Mouse (Mus musculus) bone marrow macrophage, adult 2 months (primary cell): ENCODE measurements at regions not wholly inside any gene's neighbourhood (a gene's known extent, or its start where the extent isn't known, plus 50 kb on each side); places are given as distances from the start of the nearest gene placed in this dataset.
"Not testable (repeated sequence)": the region's sequence is repeated elsewhere in the genome, so short reads cannot be mapped to it uniquely, and the experiment has no call there.

Source experiments
- H3K27ac ChIP-seq: 2 replicates; pipeline ENCODE4 v1.5.1; 2012; ENCODE audit warnings: low read depth, low read length; ENCODE audit not compliant: insufficient read depth
- H3K4me1 ChIP-seq: 2 replicates; pipeline ENCODE4 v1.6.1; 2012; ENCODE audit warnings: low read length; ENCODE audit not compliant: control insufficient read depth, insufficient read depth
- H3K4me3 ChIP-seq: 2 replicates; pipeline ENCODE4 v1.5.1; 2012; ENCODE audit warnings: mild to moderate bottlenecking, low read length, moderate library complexity; ENCODE audit not compliant: insufficient read depth
- CTCF ChIP-seq: IDR thresholded peaks from 2 replicates; pipeline ENCODE4 v1.5.1; 2012; ENCODE audit warnings: low read depth, mild to moderate bottlenecking, low read length, moderate library complexity
- POLR2A ChIP-seq: IDR thresholded peaks from 2 replicates; pipeline ENCODE4 v1.6.1; 2012; ENCODE audit warnings: mild to moderate bottlenecking, low read depth, low read length, borderline replicate concordance

DNA sequence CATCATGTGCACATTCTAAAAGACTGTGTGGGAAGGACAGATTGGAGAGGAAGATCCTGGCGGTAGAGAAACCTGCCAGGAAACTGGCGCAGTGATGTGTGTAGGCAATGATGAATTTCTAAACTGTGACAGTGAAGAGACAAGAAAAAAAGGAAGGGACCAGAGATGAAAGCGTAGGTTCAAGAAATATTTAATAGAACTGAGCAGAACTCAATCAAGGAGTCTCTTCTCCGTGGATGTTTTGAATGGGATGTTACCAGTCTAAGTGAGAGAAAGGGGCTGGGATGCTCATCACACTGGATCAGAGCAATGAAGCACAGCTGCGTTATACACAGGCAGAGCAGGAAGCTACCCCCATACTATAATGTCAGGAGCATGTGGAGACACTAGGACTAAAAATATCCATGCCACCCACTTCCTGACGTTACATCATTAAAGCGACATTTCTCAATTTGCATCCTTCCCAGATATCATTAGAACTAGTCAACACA lies 119.5 kb upstream of the Usp47 start:
- peaks cover 14% of the 10 kb centered on the region for H3K4me1 ChIP-seq
- TF ChIP-seq POLR2A: no peak
- TF ChIP-seq CTCF: no peak
- H3K27ac ChIP-seq: peak overlapping the region; percentile 2; the same call in 1 of the 2 replicates
- no peak overlapping the region; the same call in 1 of the 2 replicates for H3K4me3 ChIP-seq

DNA sequence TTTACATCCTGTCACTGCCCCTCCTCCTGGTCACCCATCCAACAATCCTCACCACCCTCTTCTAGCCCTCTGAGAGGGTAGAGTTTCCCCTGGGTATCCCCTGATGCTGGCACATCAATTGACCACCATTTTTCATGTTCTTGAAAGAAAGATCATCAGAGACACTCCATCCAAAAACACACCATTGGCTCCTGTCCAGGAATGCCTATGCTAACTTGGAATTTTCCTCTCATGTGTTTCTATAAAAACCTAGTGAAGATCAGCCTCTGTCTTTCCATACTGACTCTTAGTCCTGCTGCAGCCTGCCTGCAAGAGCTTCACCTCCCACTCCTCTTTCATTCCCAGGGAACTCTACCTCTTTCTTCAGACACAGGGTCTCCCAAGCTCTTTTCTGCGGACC lies 117.2 kb upstream of the Galnt18 start:
- Histone ChIP-seq H3K4me1 (0 out of 2 replicates have a peak, but pooled peaks cover 3% of the 10 kb centered on the region), H3K27ac (no peak overlapping the region), H3K4me3 (no peak overlapping the region)
- TF ChIP-seq CTCF (no peak), POLR2A (no peak)

GRCm38 (mm10) chr7:111896255-111896654 lies 116.5 kb upstream of the Galnt18 start:
- Histone ChIP-seq H3K4me1 (0 out of 2 replicates have a peak, but pooled peaks cover 3% of the 10 kb centered on the region), H3K27ac (no peak overlapping the region), H3K4me3 (no peak overlapping the region)
- TF ChIP-seq CTCF (no peak), POLR2A (no peak)

GRCm38 (mm10) chr7:111882991-111883390 lies 103.2 kb upstream of the Galnt18 start:
- Histone ChIP-seq H3K27ac (no peak overlapping the region), H3K4me1 (no peaks in the 10 kb centered on the region), H3K4me3 (no peak overlapping the region)
- no peak for TF ChIP-seq POLR2A
- TF ChIP-seq CTCF: no peak

DNA sequence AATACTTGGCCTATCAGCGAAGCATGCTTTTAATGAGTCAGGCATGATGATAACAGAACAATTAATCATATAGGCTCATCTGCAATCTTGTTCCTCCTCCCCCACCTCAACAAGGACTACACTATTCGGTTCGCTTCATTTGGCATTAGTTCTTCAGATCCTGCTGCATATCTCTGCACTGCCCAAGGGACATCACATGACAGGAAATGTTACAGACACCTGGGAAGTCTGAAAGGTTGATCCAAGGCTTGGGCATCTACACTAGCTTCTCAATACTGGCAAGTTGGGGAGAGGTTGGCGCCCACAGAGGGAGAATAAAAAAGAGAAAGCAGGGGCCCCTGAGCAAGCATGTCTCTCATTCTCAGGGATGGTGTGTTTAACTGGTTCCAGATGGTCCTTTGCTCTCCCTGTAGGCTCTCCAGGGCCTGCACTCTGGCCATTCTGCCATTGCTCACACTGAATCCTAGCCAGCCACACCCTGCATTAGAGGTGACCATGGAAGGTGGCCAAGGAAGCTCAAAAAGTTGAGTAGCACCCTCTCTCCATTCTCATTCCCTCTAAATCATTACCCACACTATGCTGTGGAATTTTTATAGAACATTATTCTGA lies 100.4 kb upstream of the Galnt18 start:
- no peak for TF ChIP-seq POLR2A
- TF ChIP-seq CTCF: no peak
- no peak overlapping the region for H3K4me3 ChIP-seq
- H3K27ac ChIP-seq: no peak overlapping the region
- no peaks in the 10 kb centered on the region for H3K4me1 ChIP-seq

- no peak overlapping the region for H3K4me3 ChIP-seq
- TF ChIP-seq CTCF (no peak), POLR2A (no peak)
- no peak overlapping the region for H3K27ac ChIP-seq
These were observed 97.8 kb upstream of the Galnt18 start for GRCm38 (mm10) chr7:111877591-111877990.

DNA sequence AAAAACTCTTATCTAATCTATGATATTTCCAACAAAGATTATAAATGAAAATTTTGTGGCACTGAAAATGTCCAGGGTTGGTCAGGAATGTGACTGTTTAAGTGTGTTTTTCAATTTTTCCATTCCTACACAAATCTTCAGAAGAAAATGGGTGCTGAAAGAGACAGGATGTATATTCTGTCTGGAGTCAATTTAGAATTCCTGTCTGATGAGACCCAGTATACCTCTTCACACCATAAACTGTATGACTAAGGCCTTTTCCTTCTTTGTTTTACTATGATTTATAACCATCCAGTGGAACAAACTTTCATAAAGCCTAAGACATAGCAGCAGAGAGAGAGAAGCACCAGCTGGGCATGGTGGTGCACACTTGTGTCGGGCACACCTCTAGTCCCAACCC lies 96.2 kb upstream of the Galnt18 start:
- Histone ChIP-seq H3K4me1 (no peaks in the 10 kb centered on the region), H3K4me3 (no peak overlapping the region), H3K27ac (no peak overlapping the region)
- TF ChIP-seq POLR2A: no peak
- no peak for TF ChIP-seq CTCF

More at GRCm38 (mm10) chr7:111877591-111877990, 97.8 kb upstream of the Galnt18 start:
- no peaks in the 10 kb centered on the region for H3K4me1 ChIP-seq

GRCm38 (mm10) chr7:111869337-111869736 lies 89.6 kb upstream of the Galnt18 start:
- Histone ChIP-seq H3K4me3 (no peak overlapping the region), H3K4me1 (no peaks in the 10 kb centered on the region), H3K27ac (no peak overlapping the region)
- no peak for TF ChIP-seq CTCF
- no peak for TF ChIP-seq POLR2A

- Histone ChIP-seq H3K4me1 (no peaks in the 10 kb centered on the region), H3K4me3 (no peak overlapping the region)
- TF ChIP-seq POLR2A (no peak), CTCF (no peak)
These were observed 83.3 kb upstream of the Galnt18 start for GRCm38 (mm10) chr7:111863035-111863434.

GRCm38 (mm10) chr7:111858291-111858690 lies 78.5 kb upstream of the Galnt18 start:
- H3K4me1 ChIP-seq, H3K4me3 ChIP-seq, H3K27ac ChIP-seq: not testable (repeated sequence)

More at GRCm38 (mm10) chr7:111863035-111863434, 83.3 kb upstream of the Galnt18 start:
- H3K27ac ChIP-seq: no peak overlapping the region
